Mouse (Mus musculus): ENCODE measurements at regions not wholly inside any gene's neighbourhood (a gene's known extent, or its start where the extent isn't known, plus 50 kb on each side); places are given as distances from the start of the nearest gene placed in this dataset.

DNA sequence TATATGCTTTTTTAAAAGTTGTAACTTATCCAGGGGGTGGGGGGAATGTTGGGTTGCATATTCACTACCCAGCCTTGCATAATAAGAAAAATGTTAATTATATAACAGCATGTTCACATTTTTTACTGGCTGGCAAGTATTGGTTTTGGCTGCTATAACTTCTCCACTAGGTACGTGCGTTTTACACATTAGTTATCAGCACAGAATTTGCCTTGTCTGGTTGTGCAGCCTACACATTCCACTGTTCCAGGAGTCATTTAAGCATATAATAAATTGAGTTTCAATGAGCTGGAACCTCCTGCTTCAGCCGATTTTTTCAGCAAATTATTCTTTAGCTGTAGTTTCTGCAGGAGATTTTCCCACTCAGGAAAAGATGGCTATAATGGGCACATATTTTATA is 1479.9 kb upstream of the Tenm2 start:
- Histone ChIP-seq H3K36me3 (ENCODE audit: control insufficient read depth, insufficient read depth) (no peaks in the 10 kb centered on the region), H3ac (ENCODE audit: control insufficient read depth, insufficient read length, low read depth) (no peak overlapping the region), H3K4me3 (ENCODE audit: insufficient read depth, poor library complexity, severe bottlenecking) (no peak overlapping the region), H3K79me2 (ENCODE audit: control insufficient read depth, insufficient read depth) (no peaks in the 10 kb centered on the region), H3K79me3 (ENCODE audit: low read depth) (no peaks in the 10 kb centered on the region), H3K27me3 (ENCODE audit: control insufficient read depth, insufficient read depth, insufficient read length) (no peaks in the 10 kb centered on the region)
- TF ChIP-seq CTCF (IDR thresholded peaks at IDR 0.05; ENCODE audit: control insufficient read depth, insufficient read depth, insufficient read length) = no peak
- TF ChIP-seq CEBPB (IDR thresholded peaks at IDR 0.05; ENCODE audit: low read depth) = no peak
- TF ChIP-seq FOSL1 (IDR thresholded peaks at IDR 0.05; ENCODE audit: insufficient read depth, low read length, poor library complexity, severe bottlenecking) = no peak
- no peak for TF ChIP-seq MAX (IDR thresholded peaks at IDR 0.05)
- no peak for TF ChIP-seq MYOD1 (IDR thresholded peaks at IDR 0.05; ENCODE audit: control insufficient read depth, insufficient read length, low read depth)
- no peak for TF ChIP-seq USF1 (IDR thresholded peaks at IDR 0.05; ENCODE audit: low read depth)
- TF ChIP-seq MYOG (IDR thresholded peaks at IDR 0.05; ENCODE audit: control insufficient read depth, extremely low read depth, insufficient read length) = no peak

DNA sequence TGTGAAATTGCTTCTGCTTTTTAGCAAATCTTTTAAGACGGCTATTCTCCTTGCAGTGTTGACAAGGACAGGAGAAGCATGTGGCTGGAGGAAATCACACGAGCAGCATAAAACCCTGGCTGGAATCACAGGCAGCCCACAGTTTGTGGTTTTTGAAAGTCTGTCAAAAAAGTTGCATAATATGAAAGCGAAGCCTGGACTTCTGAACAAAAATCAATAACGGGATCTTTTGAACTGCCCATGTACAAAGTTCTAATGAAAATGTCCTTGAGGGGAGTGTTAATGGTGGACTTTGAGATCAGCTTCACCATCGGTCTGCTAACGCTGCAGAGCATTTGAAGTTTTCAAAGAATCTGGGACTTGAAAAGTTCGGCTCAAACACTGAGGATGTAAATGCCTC is 1445.5 kb upstream of the Tenm2 start:
- Histone ChIP-seq H3K79me3 (ENCODE audit: low read depth) (no peaks in the 10 kb centered on the region), H3K4me3 (ENCODE audit: insufficient read depth, poor library complexity, severe bottlenecking) (no peak overlapping the region), H3K27me3 (ENCODE audit: control insufficient read depth, insufficient read depth, insufficient read length) (no peaks in the 10 kb centered on the region), H3K36me3 (ENCODE audit: control insufficient read depth, insufficient read depth) (no peaks in the 10 kb centered on the region), H3ac (ENCODE audit: control insufficient read depth, insufficient read length, low read depth) (no peak overlapping the region), H3K79me2 (ENCODE audit: control insufficient read depth, insufficient read depth) (no peaks in the 10 kb centered on the region)
- TF ChIP-seq MYOG (IDR thresholded peaks at IDR 0.05; ENCODE audit: control insufficient read depth, extremely low read depth, insufficient read length) (no peak), USF1 (IDR thresholded peaks at IDR 0.05; ENCODE audit: low read depth) (no peak), FOSL1 (IDR thresholded peaks at IDR 0.05; ENCODE audit: insufficient read depth, low read length, poor library complexity, severe bottlenecking) (no peak), MAX (IDR thresholded peaks at IDR 0.05) (no peak), CEBPB (IDR thresholded peaks at IDR 0.05; ENCODE audit: low read depth) (no peak), MYOD1 (IDR thresholded peaks at IDR 0.05; ENCODE audit: control insufficient read depth, insufficient read length, low read depth) (no peak), CTCF (IDR thresholded peaks at IDR 0.05; ENCODE audit: control insufficient read depth, insufficient read depth, insufficient read length) (no peak)

DNA sequence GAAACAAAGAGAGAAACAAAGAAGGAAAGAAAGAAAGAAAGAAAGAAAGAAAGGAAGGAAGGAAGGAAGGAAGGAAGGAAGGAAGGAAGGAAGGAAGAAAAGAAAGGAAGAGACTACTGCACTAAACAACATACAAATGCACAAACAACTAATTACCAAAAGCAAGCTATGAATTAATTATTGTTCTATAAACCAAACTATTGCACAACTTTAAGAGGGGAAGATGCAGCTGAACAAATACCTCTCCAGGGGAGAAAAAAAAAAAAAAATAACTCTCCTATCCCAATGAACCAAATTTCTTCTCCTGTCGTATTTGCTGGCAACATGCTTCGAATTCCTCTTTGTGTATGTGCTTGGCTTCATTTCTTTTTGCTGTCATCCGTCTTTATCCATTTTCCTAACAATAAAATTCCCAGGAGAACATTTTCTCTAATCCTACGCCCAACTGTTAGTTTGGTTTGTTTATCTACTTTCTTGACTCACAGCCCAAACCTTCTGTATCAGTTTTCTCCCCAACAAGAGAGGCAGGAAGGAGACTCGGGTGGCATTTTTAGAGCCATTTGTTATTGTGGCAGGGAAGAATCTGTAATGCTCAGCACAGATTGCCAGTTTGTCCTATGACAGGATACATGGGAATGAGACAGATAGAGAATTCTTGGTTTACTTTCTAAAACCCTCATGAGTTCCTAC is 1437.7 kb upstream of the Tenm2 start:
- no peaks in the 10 kb centered on the region for H3K79me3 ChIP-seq (ENCODE audit: low read depth)
- no peaks in the 10 kb centered on the region for H3K79me2 ChIP-seq (ENCODE audit: control insufficient read depth, insufficient read depth)
- TF ChIP-seq CEBPB (IDR thresholded peaks at IDR 0.05; ENCODE audit: low read depth) = peak; percentile 83
- no peak for TF ChIP-seq MYOG (IDR thresholded peaks at IDR 0.05; ENCODE audit: control insufficient read depth, extremely low read depth, insufficient read length)
- no peaks in the 10 kb centered on the region for H3K27me3 ChIP-seq (ENCODE audit: control insufficient read depth, insufficient read depth, insufficient read length)
- no peak overlapping the region for H3K4me3 ChIP-seq (ENCODE audit: insufficient read depth, poor library complexity, severe bottlenecking)
- H3ac ChIP-seq (ENCODE audit: control insufficient read depth, insufficient read length, low read depth) = no peak overlapping the region
- H3K36me3 ChIP-seq (ENCODE audit: control insufficient read depth, insufficient read depth) = no peaks in the 10 kb centered on the region
